Mouse (Mus musculus) embryo, embryonic 11 days (tissue): Measurements from ENCODE around the gene Lypd3.
"Not testable (repeated sequence)": the region's sequence is repeated elsewhere in the genome, so short reads cannot be mapped to it uniquely, and the experiment has no call there.

Experiments used
- DNase-seq: peaks from one replicate; pipeline ENCODE4 v3.0.0-alpha.2; 2015

The Lypd3 gene

GRCm38 (mm10) chr7:24614816-24615215, 21.5 kb upstream of the Lypd3 start:
- no peak for DNase-seq

GRCm38 (mm10) chr7:24617763-24618162, 18.6 kb upstream of the Lypd3 start:
- no peak for DNase-seq

- DNase-seq, result not testable (repeated sequence)
Measured at GRCm38 (mm10) chr7:24618374-24618773, 18.0 kb upstream of the Lypd3 start.

- DNase-seq, result no peak
Measured at GRCm38 (mm10) chr7:24619671-24620397, 16.5 kb upstream of the Lypd3 start.

GRCm38 (mm10) chr7:24621193-24621592, 15.2 kb upstream of the Lypd3 start:
- no peak for DNase-seq

GRCm38 (mm10) chr7:24622967-24623366, 13.4 kb upstream of the Lypd3 start:
- DNase-seq, result no peak

- DNase-seq, result peak; percentile 95
Measured at GRCm38 (mm10) chr7:24628685-24629610, 7.4 kb upstream of the Lypd3 start.

- DNase-seq, result no peak
Measured at GRCm38 (mm10) chr7:24629672-24630071, 6.7 kb upstream of the Lypd3 start.

GRCm38 (mm10) chr7:24630116-24630880, 6.1 kb upstream of the Lypd3 start:
- no peak for DNase-seq

GRCm38 (mm10) chr7:24637046-24637445, 696 bp downstream of the Lypd3 start:
- no peak for DNase-seq

GRCm38 (mm10) chr7:24638026-24638856, 1.9 kb downstream of the Lypd3 start:
- DNase-seq, result peak; percentile 36

- no peak for DNase-seq
Measured at GRCm38 (mm10) chr7:24640450-24640849, 4.1 kb downstream of the Lypd3 start.

- DNase-seq, result peak; percentile 61
Measured at GRCm38 (mm10) chr7:24642491-24642890, 6.1 kb downstream of the Lypd3 start.

- no peak for DNase-seq
Measured at GRCm38 (mm10) chr7:24644492-24644891, 8.1 kb downstream of the Lypd3 start.

- DNase-seq, result no peak
Measured at GRCm38 (mm10) chr7:24644996-24645395, 8.6 kb downstream of the Lypd3 start.

GRCm38 (mm10) chr7:24646486-24646885, 10.1 kb downstream of the Lypd3 start:
- DNase-seq, result no peak

GRCm38 (mm10) chr7:24653681-24654080, 17.3 kb downstream of the Lypd3 start:
- DNase-seq, result peak; percentile 59

- DNase-seq, result no peak
Measured at GRCm38 (mm10) chr7:24659737-24660357, 23.5 kb downstream of the Lypd3 start.

GRCm38 (mm10) chr7:24661118-24661904, 25.0 kb downstream of the Lypd3 start:
- DNase-seq, result no peak

GRCm38 (mm10) chr7:24662575-24662974, 26.2 kb downstream of the Lypd3 start:
- DNase-seq, result peak; percentile 84

GRCm38 (mm10) chr7:24664301-24664700, 28.0 kb downstream of the Lypd3 start:
- no peak for DNase-seq
